Mouse (Mus musculus): ENCODE measurements around the gene Lyve1. TPM values are rescaled to one million over a fixed set of nuclear protein-coding genes. Genes with fewer than 3 reads are reported as not detected.
A peak's percentile ranks its signal among the peaks of the same experiment; 100 is the strongest.

The Lyve1 gene
- polyA plus RNA-seq, 1 experiment from 2014 or later, result 11.5 TPM

- H3K27me3 ChIP-seq (ENCODE audit: control insufficient read depth, insufficient read depth, low read length), result no peaks in the 10 kb centered on the region
- TF ChIP-seq EP300 (optimal IDR thresholded peaks at IDR 0.05) (no peak), CTCF (IDR thresholded peaks at IDR 0.05; ENCODE audit: low read depth) (no peak)
- WGBS, result 48% methylated on average over 2 of the region's 2 CpGs
- no peak for DNase-seq (ENCODE audit: low spot score)
- no peaks in the 10 kb centered on the region for H3K9me3 ChIP-seq (ENCODE audit: control insufficient read depth, low read length)
- no peak overlapping the region for H3K4me3 ChIP-seq (ENCODE audit: low read depth, low read length)
- ATAC-seq (ENCODE audit: low FRiP score, low TSS enrichment), result no peak
- H3K9ac ChIP-seq (ENCODE audit: low read length), result no peak overlapping the region
- H3K36me3 ChIP-seq (ENCODE audit: control insufficient read depth, insufficient read depth, low read length), result no peaks in the 10 kb centered on the region
- H3K4me1 ChIP-seq (replicated peaks; ENCODE audit: control insufficient read depth, insufficient read depth), result no peaks in the 10 kb centered on the region
- no peak overlapping the region for H3K27ac ChIP-seq (replicated peaks)
- no peak overlapping the region for H3K4me2 ChIP-seq (replicated peaks; ENCODE audit: low read depth)
Measured at GRCm38 (mm10) chr7:110847321-110847720, 15.7 kb downstream of the Lyve1 start.

GRCm38 (mm10) chr7:110843916-110844874 is 18.8 kb downstream of the Lyve1 start, which contains the start of gene Rnf141:
Gene Rnf141 (minus strand): TSS chr7:110844457.
- H3K9me3 ChIP-seq (ENCODE audit: control insufficient read depth, low read length), result no peaks in the 10 kb centered on the region
- no peaks in the 10 kb centered on the region for H3K36me3 ChIP-seq (ENCODE audit: control insufficient read depth, insufficient read depth, low read length)
- under 1% methylated on average over 41 of the region's 42 CpGs for WGBS
- TF ChIP-seq CTCF (IDR thresholded peaks at IDR 0.05; ENCODE audit: low read depth) (peak; percentile 79), EP300 (optimal IDR thresholded peaks at IDR 0.05) (no peak)
- peak within 1 kb of the TSS; percentile 75 for H3K4me3 ChIP-seq (ENCODE audit: low read depth, low read length)
- peak within 1 kb of the TSS; percentile 77 for H3K4me2 ChIP-seq (replicated peaks; ENCODE audit: low read depth)
- no peaks in the 10 kb centered on the region for H3K27me3 ChIP-seq (ENCODE audit: control insufficient read depth, insufficient read depth, low read length)
- peak within 1 kb of the TSS; percentile 95 for H3K27ac ChIP-seq (replicated peaks)
- ATAC-seq (ENCODE audit: low FRiP score, low TSS enrichment), result peak; percentile 91
- peak within 1 kb of the TSS; percentile 74 for H3K9ac ChIP-seq (ENCODE audit: low read length)
- peak; percentile 97 for DNase-seq (ENCODE audit: low spot score)
- H3K4me1 ChIP-seq (replicated peaks; ENCODE audit: control insufficient read depth, insufficient read depth), result no peaks in the 10 kb centered on the region

GRCm38 (mm10) chr7:110840332-110840731 is 22.7 kb downstream of the Lyve1 start:
- DNase-seq (ENCODE audit: low spot score) (peak; percentile 67), ATAC-seq (ENCODE audit: low FRiP score, low TSS enrichment) (peak; percentile 82)
- no peaks in the 10 kb centered on the region for H3K4me1 ChIP-seq (replicated peaks; ENCODE audit: control insufficient read depth, insufficient read depth)
- H3K36me3 ChIP-seq (ENCODE audit: control insufficient read depth, insufficient read depth, low read length), result no peaks in the 10 kb centered on the region
- TF ChIP-seq EP300 (optimal IDR thresholded peaks at IDR 0.05) (no peak), CTCF (IDR thresholded peaks at IDR 0.05; ENCODE audit: low read depth) (no peak)
- H3K9me3 ChIP-seq (ENCODE audit: control insufficient read depth, low read length), result no peaks in the 10 kb centered on the region
- no peak overlapping the region for H3K9ac ChIP-seq (ENCODE audit: low read length)
- no peak overlapping the region for H3K4me3 ChIP-seq (ENCODE audit: low read depth, low read length)
- H3K27me3 ChIP-seq (ENCODE audit: control insufficient read depth, insufficient read depth, low read length), result no peaks in the 10 kb centered on the region
- H3K27ac ChIP-seq (replicated peaks), result no peak overlapping the region
- H3K4me2 ChIP-seq (replicated peaks; ENCODE audit: low read depth), result no peak overlapping the region
- WGBS, result 41% methylated on average over 4 of the region's 4 CpGs

- H3K4me1 ChIP-seq (replicated peaks; ENCODE audit: control insufficient read depth, insufficient read depth), result no peaks in the 10 kb centered on the region
- H3K36me3 ChIP-seq (ENCODE audit: control insufficient read depth, insufficient read depth, low read length), result no peaks in the 10 kb centered on the region
- no peaks in the 10 kb centered on the region for H3K9me3 ChIP-seq (ENCODE audit: control insufficient read depth, low read length)
- H3K27ac ChIP-seq (replicated peaks), result no peak overlapping the region
- WGBS, result 53% methylated on average over 3 of the region's 3 CpGs
- TF ChIP-seq EP300 (optimal IDR thresholded peaks at IDR 0.05) (no peak), CTCF (IDR thresholded peaks at IDR 0.05; ENCODE audit: low read depth) (no peak)
- peak; percentile 63 for ATAC-seq (ENCODE audit: low FRiP score, low TSS enrichment)
- no peak overlapping the region for H3K4me2 ChIP-seq (replicated peaks; ENCODE audit: low read depth)
- H3K27me3 ChIP-seq (ENCODE audit: control insufficient read depth, insufficient read depth, low read length), result no peaks in the 10 kb centered on the region
- DNase-seq (ENCODE audit: low spot score), result peak; percentile 44
- no peak overlapping the region for H3K4me3 ChIP-seq (ENCODE audit: low read depth, low read length)
- H3K9ac ChIP-seq (ENCODE audit: low read length), result no peak overlapping the region
Measured at GRCm38 (mm10) chr7:110834522-110834921, 28.5 kb downstream of the Lyve1 start.

- Histone ChIP-seq H3K4me2 (replicated peaks; ENCODE audit: low read depth) (no peak overlapping the region), H3K4me3 (ENCODE audit: low read depth, low read length) (no peak overlapping the region), H3K36me3 (ENCODE audit: control insufficient read depth, insufficient read depth, low read length) (no peaks in the 10 kb centered on the region), H3K9ac (ENCODE audit: low read length) (no peak overlapping the region), H3K27me3 (ENCODE audit: control insufficient read depth, insufficient read depth, low read length) (no peaks in the 10 kb centered on the region), H3K27ac (replicated peaks) (no peak overlapping the region), H3K9me3 (ENCODE audit: control insufficient read depth, low read length) (no peaks in the 10 kb centered on the region), H3K4me1 (replicated peaks; ENCODE audit: control insufficient read depth, insufficient read depth) (no peaks in the 10 kb centered on the region)
- 95% methylated on average over 1 of the region's 1 CpGs for WGBS
- no peak for DNase-seq (ENCODE audit: low spot score)
- ATAC-seq (ENCODE audit: low FRiP score, low TSS enrichment), result no peak
- TF ChIP-seq EP300 (optimal IDR thresholded peaks at IDR 0.05) (no peak), CTCF (IDR thresholded peaks at IDR 0.05; ENCODE audit: low read depth) (no peak)
Measured at GRCm38 (mm10) chr7:110834018-110834417, 29.0 kb downstream of the Lyve1 start.

- Histone ChIP-seq H3K36me3 (ENCODE audit: control insufficient read depth, insufficient read depth, low read length) (0 out of 2 replicates have a peak, but pooled peaks cover 6% of the 10 kb centered on the region), H3K4me3 (ENCODE audit: low read depth, low read length) (no peak overlapping the region), H3K9ac (ENCODE audit: low read length) (no peak overlapping the region), H3K4me1 (replicated peaks; ENCODE audit: control insufficient read depth, insufficient read depth) (no peaks in the 10 kb centered on the region), H3K4me2 (replicated peaks; ENCODE audit: low read depth) (no peak overlapping the region), H3K27ac (replicated peaks) (no peak overlapping the region), H3K27me3 (ENCODE audit: control insufficient read depth, insufficient read depth, low read length) (no peaks in the 10 kb centered on the region), H3K9me3 (ENCODE audit: control insufficient read depth, low read length) (no peaks in the 10 kb centered on the region)
- no peak for DNase-seq (ENCODE audit: low spot score)
- 76% methylated on average over 1 of the region's 1 CpGs for WGBS
- ATAC-seq (ENCODE audit: low FRiP score, low TSS enrichment), result no peak
- TF ChIP-seq EP300 (optimal IDR thresholded peaks at IDR 0.05) (no peak), CTCF (IDR thresholded peaks at IDR 0.05; ENCODE audit: low read depth) (no peak)
Measured at GRCm38 (mm10) chr7:110833024-110833423, 30.0 kb downstream of the Lyve1 start.

Data from stomach, postnatal 0 days (tissue).